Mouse (Mus musculus) G1E (cell line): Measurements from ENCODE around the gene 1700029P11Rik.

Experiments used
- CTCF ChIP-seq: IDR thresholded peaks from 2 replicates; pipeline ENCODE4 v1.5.1; 2012; ENCODE audit warnings: low read depth, low read length, inconsistent platforms, mixed read lengths
- GATA1 ChIP-seq: IDR thresholded peaks from 2 replicates; pipeline ENCODE4 v1.6.1; 2012; ENCODE audit warnings: borderline replicate concordance, low read length, inconsistent platforms, mixed read lengths
- GATA2 ChIP-seq: IDR thresholded peaks from 2 replicates; pipeline ENCODE4 v1.6.1; 2012; ENCODE audit warnings: low read depth, low read length, inconsistent platforms, borderline replicate concordance

DNA sequence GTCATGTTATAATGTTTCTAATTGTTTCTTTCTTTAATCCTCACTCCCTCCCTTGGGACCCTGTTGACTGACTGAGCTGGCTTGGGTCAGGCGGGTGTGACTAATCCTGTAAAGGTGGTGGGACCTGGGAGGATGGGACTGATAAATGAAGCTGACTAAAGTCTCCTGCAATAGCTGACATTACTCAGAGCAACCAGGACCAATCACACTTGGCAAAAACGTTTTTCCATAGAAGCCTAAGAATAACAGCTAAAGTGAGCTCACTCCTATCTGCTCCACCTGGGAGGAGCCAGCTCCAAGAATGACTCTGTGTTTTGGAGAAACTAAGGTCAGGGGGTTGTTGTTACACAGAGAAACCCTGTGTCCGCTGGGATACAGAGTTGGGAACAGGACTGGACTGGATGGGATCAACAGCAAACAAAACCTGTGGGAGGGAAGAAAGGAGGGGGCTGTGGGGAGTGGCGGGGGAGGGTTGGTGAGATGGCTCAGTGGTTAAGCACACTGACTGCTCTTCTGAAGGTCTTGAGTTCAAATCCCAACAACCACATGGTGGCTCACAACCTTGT lies 15.3 kb upstream of the 1700029P11Rik start:
- no peak for TF ChIP-seq CTCF
- TF ChIP-seq GATA1 = no peak
- TF ChIP-seq GATA2 = no peak
